Mouse (Mus musculus) liver, embryonic 14.5 days (tissue): ENCODE data around the gene Hs3st3b1. TPM values are rescaled to one million over a fixed set of nuclear protein-coding genes. Genes with fewer than 3 reads are reported as not detected.

Experiments used
- ATAC-seq: fragments of 200-750 bp; cut with Nextera tagmentation; 2 replicates; pipeline ENCODE4 v1.8.0; 2017; ENCODE audit warnings: moderate number of reproducible peaks, mild to moderate bottlenecking, moderate library complexity; ENCODE audit not compliant: insufficient read depth
- DNase-seq, 3 experiments: peaks; one replicate each; pipeline ENCODE4 v3.0.0-alpha.2; 2012 to 2013; ENCODE audit warnings: low read depth in 3 of 3, low spot score in 3 of 3
- H3K27ac ChIP-seq: fragments of 300-500 bp; sonication (generic); 2 replicates; pipeline ENCODE4 v1.5.1; 2014; ENCODE audit warnings: moderate library complexity, mild to moderate bottlenecking, control low read depth, inconsistent platforms
- H3K27me3 ChIP-seq: fragments of 300-500 bp; sonication (generic); 2 replicates; pipeline ENCODE4 v1.6.1; 2014; ENCODE audit warnings: mild to moderate bottlenecking, low read length, moderate library complexity; ENCODE audit not compliant: control insufficient read depth, insufficient read depth
- H3K36me3 ChIP-seq: fragments of 300-500 bp; sonication (generic); replicated peaks from 2 replicates; pipeline ENCODE4 v1.6.1; 2014; ENCODE audit warnings: low read depth; ENCODE audit not compliant: control insufficient read depth, insufficient read depth
- H3K4me1 ChIP-seq, 2 experiments: fragments of 200-500 bp in 1 of 2; fragments of 300-500 bp in 1 of 2; sonication (generic) in 1 of 2; replicated peaks; 2 replicates each; pipeline ENCODE4 v1.6.1; 2012 to 2014; ENCODE audit warnings: antibody characterized with exemption in 1 of 2, inconsistent platforms in 1 of 2, low read length in 1 of 2; ENCODE audit not compliant: control insufficient read depth in 2 of 2, insufficient read depth in 2 of 2
- H3K4me2 ChIP-seq: fragments of 300-500 bp; sonication (generic); 2 replicates; pipeline ENCODE4 v1.6.1; 2014; ENCODE audit warnings: low read depth, mild to moderate bottlenecking, control low read depth, moderate library complexity
- H3K4me3 ChIP-seq, 2 experiments: fragments of 200-500 bp in 1 of 2; fragments of 300-500 bp in 1 of 2; sonication (generic) in 1 of 2; 2 replicates each; pipeline ENCODE4 v1.5.1; 2012 to 2014; ENCODE audit warnings: low read depth in 2 of 2, low read length in 2 of 2, mild to moderate bottlenecking in 2 of 2, control low read depth in 1 of 2, inconsistent platforms in 1 of 2, moderate library complexity in 1 of 2; ENCODE audit not compliant: insufficient read depth in 1 of 2
- H3K9ac ChIP-seq: fragments of 300-500 bp; sonication (generic); replicated peaks from 2 replicates; pipeline ENCODE4 v1.6.1; 2014; ENCODE audit warnings: mild to moderate bottlenecking, control low read depth, moderate library complexity
- H3K9me3 ChIP-seq: fragments of 300-500 bp; sonication (generic); 2 replicates; pipeline ENCODE4 v1.6.1; 2016; ENCODE audit warnings: low read length, mixed read lengths; ENCODE audit not compliant: control insufficient read depth
- CTCF ChIP-seq: IDR thresholded peaks from 2 replicates; pipeline ENCODE4 v1.5.1; 2016; ENCODE audit warnings: antibody characterized with exemption, low read depth, control low read depth
- EP300 ChIP-seq: IDR thresholded peaks from 2 replicates; pipeline ENCODE4 v1.6.1; 2016; ENCODE audit warnings: antibody characterized with exemption, low read depth
- WGBS: fragments of 180-500 bp; shearing (Covaris S2); extraction: QIAGEN DNeasy Blood & Tissue Kit; methylation state at CpG from one replicate; pipeline ENCODE4 v1.1.7; 2014; ENCODE audit not compliant: insufficient replicate concordance; 5-methylcytosine and 5-hydroxymethylcytosine counted together
- polyA plus RNA-seq, 2 experiments: library from polyadenylated mRNA; depleted of rRNA in 1 of 2; stranded (reverse) in 1 of 2; unstranded in 1 of 2; fragments of >200 nt; fragmentation: Nextera tagmentation in 1 of 2; extraction: Ambion mirVana in 1 of 2; gene quantifications; 2 replicates each; pipeline versions ENCODE4 v1.2.1 to v1.2.3; 2012 to 2014

The Hs3st3b1 gene
- polyA plus RNA-seq, 2 experiments = 8.0 to 10.4 TPM

GRCm38 (mm10) chr11:63943268-63943890 lies 21.3 kb upstream of the Hs3st3b1 start:
- Histone ChIP-seq H3K9ac (no peak overlapping the region), H3K4me1 (no peaks in the 10 kb centered on the region), H3K4me3 (no peak overlapping the region), H3K4me2 (no peak overlapping the region), H3K9me3 (no peaks in the 10 kb centered on the region), H3K27me3 (no peaks in the 10 kb centered on the region), H3K27ac (no peak overlapping the region), H3K36me3 (no peaks in the 10 kb centered on the region)
- 78% methylated on average over 13 of the region's 13 CpGs for WGBS
- DNase-seq (no peak), ATAC-seq (no peak)
- TF ChIP-seq CTCF (no peak), EP300 (no peak)

DNA sequence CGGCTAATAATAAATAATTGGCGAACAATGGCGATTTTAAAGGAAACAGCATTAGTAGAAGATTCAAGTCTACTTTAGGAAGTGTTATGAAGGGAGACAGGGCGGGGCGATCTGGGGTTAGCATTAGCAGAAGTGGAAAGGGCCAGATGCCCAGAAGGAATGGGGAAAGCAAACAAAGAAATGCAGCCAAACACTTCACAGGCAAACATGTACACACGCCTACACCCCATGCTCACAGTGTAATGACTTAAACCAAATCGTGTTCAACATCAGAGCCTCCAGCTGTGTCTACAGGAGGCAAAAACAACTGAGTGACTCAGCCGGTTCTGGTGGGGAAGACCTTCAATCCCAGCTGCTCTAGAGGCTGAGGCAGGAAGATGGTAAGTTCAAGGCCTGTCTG lies 20.1 kb upstream of the Hs3st3b1 start:
- Histone ChIP-seq H3K4me3 (no peak overlapping the region), H3K36me3 (no peaks in the 10 kb centered on the region), H3K4me2 (no peak overlapping the region), H3K9ac (no peak overlapping the region), H3K4me1 (no peaks in the 10 kb centered on the region), H3K27me3 (no peaks in the 10 kb centered on the region), H3K27ac (no peak overlapping the region), H3K9me3 (no peaks in the 10 kb centered on the region)
- no peak for TF ChIP-seq EP300
- TF ChIP-seq CTCF = no peak
- 54% methylated on average over 8 of the region's 8 CpGs for WGBS
- ATAC-seq = no peak
- DNase-seq = no peak

DNA sequence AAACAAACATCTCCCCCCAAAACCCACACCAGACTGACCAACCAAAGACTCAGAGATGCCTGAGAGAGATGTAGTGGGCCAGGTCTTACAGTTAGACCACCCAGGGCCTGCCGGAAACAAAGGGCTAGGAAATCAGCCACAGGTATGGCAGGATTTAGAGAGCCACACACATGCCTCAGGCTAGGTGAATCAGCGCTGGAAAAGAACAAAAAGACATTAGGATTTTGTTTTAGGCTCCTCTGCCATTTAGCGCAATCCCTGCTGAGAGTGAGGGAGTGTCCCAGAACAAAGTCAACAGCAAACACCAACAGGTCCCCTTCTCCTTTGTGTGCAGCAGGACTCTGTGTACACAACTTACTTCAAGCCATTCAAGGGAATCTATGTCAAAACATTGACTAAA lies 14.6 kb upstream of the Hs3st3b1 start:
- TF ChIP-seq CTCF (no peak), EP300 (no peak)
- H3K36me3 ChIP-seq = no peaks in the 10 kb centered on the region
- DNase-seq (no peak), ATAC-seq (no peak)
- no peak overlapping the region for H3K4me2 ChIP-seq
- no peak overlapping the region for H3K9ac ChIP-seq
- H3K27me3 ChIP-seq = no peaks in the 10 kb centered on the region
- H3K4me1 ChIP-seq = no peaks in the 10 kb centered on the region; a peak in 1 of 4 replicates
- H3K27ac ChIP-seq = no peak overlapping the region
- H3K4me3 ChIP-seq = no peak overlapping the region
- H3K9me3 ChIP-seq = no peaks in the 10 kb centered on the region
- 50% methylated on average over 3 of the region's 3 CpGs for WGBS

DNA sequence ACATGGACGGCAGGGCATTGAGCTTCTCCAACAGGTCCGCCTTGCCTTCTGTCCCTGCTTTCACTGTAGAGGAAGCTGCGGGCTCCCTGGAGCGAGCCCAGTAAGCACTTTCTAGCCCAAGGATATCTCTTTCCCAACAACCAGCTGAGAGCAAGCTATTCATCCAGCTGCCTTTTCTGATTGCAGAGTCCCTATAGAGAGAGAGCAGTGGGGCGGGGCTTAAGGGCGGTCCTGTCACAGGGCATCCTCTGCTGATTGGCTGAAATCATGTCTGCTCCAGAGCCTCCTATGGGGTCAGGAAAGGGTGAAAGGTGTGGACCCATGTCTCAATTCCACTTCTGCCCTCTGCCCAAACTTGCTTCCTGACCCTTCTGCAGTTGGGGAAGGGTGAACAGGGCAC lies 4.8 kb upstream of the Hs3st3b1 start:
- Histone ChIP-seq H3K9ac (no peak overlapping the region), H3K27ac (no peak overlapping the region), H3K4me3 (no peak overlapping the region), H3K4me2 (no peak overlapping the region), H3K27me3 (peaks cover 41% of the 10 kb centered on the region), H3K4me1 (no peaks in the 10 kb centered on the region; a peak in 2 of 4 replicates), H3K9me3 (no peaks in the 10 kb centered on the region), H3K36me3 (no peaks in the 10 kb centered on the region)
- ATAC-seq (no peak), DNase-seq (no peak)
- 50% methylated on average over 6 of the region's 6 CpGs for WGBS
- no peak for TF ChIP-seq CTCF
- TF ChIP-seq EP300 = no peak

- TF ChIP-seq EP300 (no peak), CTCF (peak; percentile 87)
- Histone ChIP-seq H3K9ac (no peak overlapping the region), H3K36me3 (no peaks in the 10 kb centered on the region), H3K27ac (no peak overlapping the region), H3K4me3 (peak overlapping the region in 1 of 2 experiments; percentile 5; a peak in 2 of 4 replicates), H3K27me3 (peaks cover 58% of the 10 kb centered on the region), H3K9me3 (no peaks in the 10 kb centered on the region), H3K4me2 (peak overlapping the region; percentile 49; the same call in 1 of the 2 replicates), H3K4me1 (no peaks in the 10 kb centered on the region; a peak in 2 of 4 replicates)
- 0 out of 2 replicates have a peak, but pooled peaks have one; percentile 14 for ATAC-seq
- no peak for DNase-seq
- under 1% methylated on average over 31 of the region's 31 CpGs for WGBS
Observed at GRCm38 (mm10) chr11:63925161-63925582, 3.1 kb upstream of the Hs3st3b1 start.
